Mouse (Mus musculus): ENCODE results near the gene Wdr43.
"Not testable (repeated sequence)": the region's sequence is repeated elsewhere in the genome, so short reads cannot be mapped to it uniquely, and the experiment has no call there.

Wdr43 gene

DNA sequence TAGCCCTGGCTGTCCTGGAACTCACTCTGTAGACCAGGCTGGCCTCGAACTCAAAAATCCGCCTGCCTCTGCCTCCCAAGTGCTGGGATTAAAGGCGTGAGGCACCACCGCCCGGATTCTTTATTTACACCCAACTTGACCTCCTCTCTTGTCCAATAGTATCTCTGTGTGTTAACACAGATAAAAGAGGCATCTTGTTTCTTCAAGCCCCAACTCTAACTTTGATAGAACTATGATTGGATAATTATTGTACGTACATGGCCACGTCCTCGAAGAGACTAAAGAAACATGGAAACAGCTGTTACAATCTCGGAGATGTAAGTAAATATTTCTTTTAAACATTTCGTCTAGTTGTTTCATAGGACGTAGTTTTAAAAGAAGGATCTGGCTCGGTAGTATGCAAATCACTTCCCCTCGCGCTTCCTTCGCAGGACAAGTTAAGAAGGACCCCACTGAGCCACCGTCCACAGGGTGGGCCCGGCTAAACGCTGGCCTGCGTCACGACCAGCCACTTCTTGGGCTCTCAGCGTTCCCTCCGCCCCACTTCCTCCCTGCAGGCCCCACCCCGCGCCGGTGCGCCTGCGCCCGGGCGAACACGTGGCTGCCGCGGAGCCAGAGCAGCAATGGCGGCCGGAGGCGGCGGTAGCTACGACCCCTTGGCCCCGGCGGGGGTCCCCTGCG, at the start of gene Wdr43:
Gene Wdr43 (plus strand): TSS at position 258 of the 681 bp plus-strand sequence.
- DNase-seq (ENCODE audit: extremely low spot score, low spot score): peak; percentile 96

GRCm38 (mm10) chr17:71579176-71579705, 36.5 kb upstream of the Wdr43 start:
- DNase-seq (ENCODE audit: extremely low spot score, low spot score): no peak

GRCm38 (mm10) chr17:71597881-71598658, 17.6 kb upstream of the Wdr43 start:
- DNase-seq (ENCODE audit: extremely low spot score, low spot score): no peak

- peak; percentile 93 for DNase-seq (ENCODE audit: extremely low spot score, low spot score)
These were observed 16.8 kb upstream of the Wdr43 start for GRCm38 (mm10) chr17:71598659-71599554.

- no peak for DNase-seq (ENCODE audit: extremely low spot score, low spot score)
These were observed 781 bp downstream of the Wdr43 start for GRCm38 (mm10) chr17:71616319-71617032.

- DNase-seq (ENCODE audit: extremely low spot score, low spot score): no peak
These were observed 1.3 kb downstream of the Wdr43 start for GRCm38 (mm10) chr17:71617033-71617362.

- DNase-seq (ENCODE audit: extremely low spot score, low spot score): no peak
These were observed 2.3 kb downstream of the Wdr43 start for GRCm38 (mm10) chr17:71617974-71618373.

DNA sequence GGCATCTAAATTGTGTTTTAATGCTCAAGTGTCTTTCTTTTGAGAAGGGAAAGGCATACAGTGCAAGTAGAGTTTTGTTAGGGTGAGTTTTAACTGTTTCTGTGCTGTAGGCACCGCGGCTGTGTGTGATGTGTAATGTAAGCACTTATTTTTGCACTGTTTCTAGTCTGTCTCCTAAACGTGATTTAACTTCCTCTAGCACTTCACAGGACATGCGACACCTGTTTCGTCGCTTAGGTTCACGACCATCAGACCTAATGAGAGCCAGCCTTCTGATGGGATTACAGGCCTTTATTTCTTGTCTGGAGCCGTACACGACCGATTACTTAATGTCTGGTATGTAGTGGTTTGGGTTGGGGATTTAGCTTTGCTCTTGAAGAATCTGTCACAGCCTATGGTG, 16.1 kb downstream of the Wdr43 start:
- DNase-seq (ENCODE audit: extremely low spot score, low spot score): no peak

GRCm38 (mm10) chr17:71633350-71633749, 17.7 kb downstream of the Wdr43 start:
- DNase-seq (ENCODE audit: extremely low spot score, low spot score): no peak

GRCm38 (mm10) chr17:71636786-71637185, 21.1 kb downstream of the Wdr43 start:
- DNase-seq (ENCODE audit: extremely low spot score, low spot score): no peak

DNA sequence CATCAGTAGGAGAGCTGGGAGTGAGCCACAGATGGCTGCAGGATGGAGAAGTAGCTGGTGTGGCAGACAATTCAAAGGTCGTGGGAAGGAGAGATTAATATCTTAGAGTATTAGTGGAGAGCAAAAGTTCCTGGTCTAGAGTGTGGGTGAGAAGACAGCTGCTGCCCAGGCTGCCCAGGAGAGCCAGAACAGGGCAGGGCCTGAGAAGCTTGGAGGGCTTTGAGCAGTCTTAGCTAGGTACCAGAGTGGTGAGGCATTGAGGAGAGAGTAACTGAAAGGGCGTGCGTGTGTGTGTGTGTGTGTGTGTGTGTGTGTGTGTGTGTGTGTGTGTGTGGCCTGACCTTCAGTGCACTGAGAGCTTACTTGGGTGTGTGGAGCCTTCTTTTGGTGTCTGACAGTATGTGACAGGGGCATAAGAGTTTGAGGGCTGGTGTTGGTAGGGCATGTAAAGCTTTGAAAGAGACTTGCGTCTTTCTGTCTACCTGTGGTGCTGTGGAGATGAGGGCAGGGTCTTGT, 22.1 kb downstream of the Wdr43 start:
- DNase-seq (ENCODE audit: extremely low spot score, low spot score): no peak

DNA sequence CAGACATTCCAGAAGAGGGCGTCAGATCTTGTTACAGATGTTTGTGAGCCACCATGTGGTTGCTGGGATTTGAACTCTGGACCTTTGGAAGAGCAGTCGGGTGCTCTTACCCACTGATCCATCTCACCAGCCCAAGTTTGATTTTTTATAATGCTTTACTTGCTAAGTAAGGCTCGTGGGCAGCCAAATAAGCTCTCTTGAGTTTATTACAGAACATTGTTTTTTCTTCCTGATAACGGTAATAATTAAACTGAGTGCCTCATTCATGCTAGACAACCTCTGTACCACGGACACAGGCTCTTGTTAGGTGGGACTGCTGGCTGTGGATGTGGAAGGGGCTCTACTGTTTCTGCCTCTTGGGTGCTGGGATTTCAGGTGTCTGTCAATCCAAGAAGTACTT, 23.4 kb downstream of the Wdr43 start:
- not testable (repeated sequence) for DNase-seq (ENCODE audit: extremely low spot score, low spot score)

GRCm38 (mm10) chr17:71640421-71641085, 24.9 kb downstream of the Wdr43 start:
- DNase-seq (ENCODE audit: extremely low spot score, low spot score): no peak

GRCm38 (mm10) chr17:71642190-71642589, 26.5 kb downstream of the Wdr43 start:
- DNase-seq (ENCODE audit: extremely low spot score, low spot score): no peak

DNA sequence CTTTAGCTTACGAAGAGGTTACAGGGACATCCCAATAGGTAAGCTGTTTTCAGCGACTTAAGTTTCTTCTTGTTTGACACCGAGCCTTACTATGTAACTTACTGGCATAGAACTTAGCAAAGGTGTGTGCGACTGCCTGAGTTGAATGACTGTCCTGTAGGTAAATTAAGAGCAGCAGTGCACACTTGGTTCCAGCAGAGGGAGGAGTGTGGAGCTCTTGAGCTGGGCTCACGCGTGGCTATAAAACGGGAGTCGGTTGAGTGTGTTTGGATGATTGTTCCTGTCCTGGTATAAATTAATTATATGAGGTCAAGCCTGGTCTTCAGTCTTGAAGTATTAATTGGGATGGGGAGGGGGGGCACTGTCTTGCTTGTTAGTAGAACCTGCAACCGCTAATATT, 34.3 kb downstream of the Wdr43 start:
- no peak for DNase-seq (ENCODE audit: extremely low spot score, low spot score)

DNA sequence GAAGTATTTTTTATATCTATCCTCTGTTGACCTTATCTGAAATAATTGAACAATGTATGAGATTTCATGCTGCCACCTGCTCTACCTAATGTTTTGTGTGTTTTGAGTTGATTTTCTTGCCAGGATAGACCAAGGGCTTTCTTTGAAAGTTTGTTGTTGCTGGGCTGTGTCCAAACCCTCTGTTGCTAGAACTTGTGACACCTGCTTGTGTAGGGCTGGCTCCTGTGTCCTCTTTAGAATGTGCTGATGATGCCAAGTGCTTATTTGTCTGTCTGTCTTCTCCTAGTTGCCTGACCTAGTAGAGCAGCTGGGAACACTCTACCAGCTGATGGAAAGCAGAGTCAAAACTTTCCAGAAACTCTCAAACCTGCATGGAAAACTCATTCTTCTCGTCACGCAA, 36.8 kb downstream of the Wdr43 start:
- no peak for DNase-seq (ENCODE audit: extremely low spot score, low spot score)

DNA sequence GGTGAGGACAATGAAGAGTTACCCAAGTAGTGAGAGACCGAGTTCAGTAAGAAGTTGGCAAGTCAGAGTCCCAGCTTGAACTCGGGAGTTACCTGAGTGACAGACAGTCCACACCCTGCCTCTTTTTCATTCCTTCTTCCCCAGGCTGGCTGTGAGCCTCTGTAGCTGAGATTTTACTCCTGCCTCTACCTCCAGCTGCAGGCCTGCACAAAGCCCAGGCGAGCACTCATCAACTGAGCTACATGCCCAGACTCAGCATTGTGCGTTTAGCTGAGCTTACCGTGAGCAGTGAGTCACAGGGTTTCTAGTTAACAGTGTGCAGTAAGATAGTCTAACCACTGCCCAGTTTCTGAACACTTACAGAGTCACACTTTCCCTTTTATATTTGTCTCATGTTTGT, 37.2 kb downstream of the Wdr43 start:
- DNase-seq (ENCODE audit: extremely low spot score, low spot score): no peak

DNA sequence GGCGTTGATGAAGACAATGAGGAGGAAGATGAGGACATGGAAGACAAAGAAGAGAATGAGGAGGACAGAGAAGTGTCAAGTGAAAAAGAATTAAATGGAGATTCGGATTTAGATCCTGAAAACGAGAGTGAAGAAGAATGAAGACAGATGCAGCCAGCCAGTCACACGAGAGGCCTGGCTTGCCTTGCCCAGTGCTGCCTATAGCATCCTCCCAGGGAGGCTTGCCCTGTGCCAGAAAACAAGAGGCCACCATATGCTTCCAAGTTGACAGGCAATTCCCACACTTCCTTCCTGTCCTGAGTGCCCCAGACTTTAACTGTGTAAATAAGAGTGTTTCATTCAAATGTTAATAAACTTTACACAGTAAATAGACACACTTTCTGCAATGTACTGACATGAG, 41.8 kb downstream of the Wdr43 start:
- DNase-seq (ENCODE audit: extremely low spot score, low spot score): no peak

DNA sequence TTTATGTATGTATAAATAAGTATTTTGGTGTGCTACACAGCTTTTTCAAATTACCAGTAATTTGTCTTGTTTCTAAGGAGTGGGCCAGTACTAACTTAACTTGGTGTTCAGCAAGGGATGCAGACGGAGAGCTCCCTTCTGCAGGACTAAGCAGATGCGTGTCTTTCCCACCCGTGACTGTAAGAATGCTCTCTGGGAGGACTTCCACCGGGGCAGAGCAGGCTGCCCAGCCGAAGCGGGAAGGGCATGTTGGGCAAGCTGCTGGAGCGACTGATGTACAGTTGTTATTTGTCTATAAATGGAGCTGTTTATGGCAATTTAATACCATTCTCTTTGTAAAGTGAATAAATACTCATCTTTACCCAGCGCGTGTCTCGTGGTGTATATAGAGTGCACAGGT, 43.0 kb downstream of the Wdr43 start:
- no peak for DNase-seq (ENCODE audit: extremely low spot score, low spot score)

- no peak for DNase-seq (ENCODE audit: extremely low spot score, low spot score)
These were observed 44.7 kb downstream of the Wdr43 start for GRCm38 (mm10) chr17:71660390-71660789.
